Mouse (Mus musculus) liver, adult 2 months (tissue): ENCODE data around the gene Ankrd13c. TPM values are rescaled to one million over a fixed set of nuclear protein-coding genes. Genes with fewer than 3 reads are reported as not detected.

ENCODE experiments used
- DNase-seq: peaks from one replicate; pipeline ENCODE4 v3.0.0-alpha.2; 2011; ENCODE audit warnings: low read depth, low spot score; ENCODE audit errors: extremely low read depth
- H3K27ac ChIP-seq: fragments of 200-500 bp; replicated peaks from 2 replicates; pipeline ENCODE4 v1.5.1; 2012; ENCODE audit warnings: low read depth, mild to moderate bottlenecking, control low read depth, inconsistent platforms, low read length; ENCODE audit not compliant: insufficient read depth
- H3K27me3 ChIP-seq: fragments of 200-500 bp; 2 replicates; pipeline ENCODE4 v1.6.1; 2012; ENCODE audit warnings: mild to moderate bottlenecking, moderate library complexity, low read length, inconsistent platforms; ENCODE audit not compliant: control insufficient read depth, insufficient read depth
- H3K36me3 ChIP-seq: fragments of 200-500 bp; 2 replicates; pipeline ENCODE4 v1.6.1; 2012; ENCODE audit warnings: low read length, inconsistent platforms; ENCODE audit not compliant: control insufficient read depth, insufficient read depth
- H3K4me1 ChIP-seq: fragments of 200-500 bp; 2 replicates; pipeline ENCODE4 v1.6.1; 2011; ENCODE audit warnings: low read length; ENCODE audit not compliant: control insufficient read depth, insufficient read depth
- H3K4me3 ChIP-seq: fragments of 200-500 bp; 2 replicates; pipeline ENCODE4 v1.5.1; 2011; ENCODE audit warnings: low read depth, mild to moderate bottlenecking, control low read depth, low read length, moderate library complexity; ENCODE audit not compliant: insufficient read depth
- H3K79me2 ChIP-seq: fragments of 200-500 bp; 2 replicates; pipeline ENCODE4 v1.6.1; 2012; ENCODE audit warnings: inconsistent platforms, mild to moderate bottlenecking, low read length, moderate library complexity; ENCODE audit not compliant: control insufficient read depth, insufficient read depth
- H3K9ac ChIP-seq: fragments of 200-500 bp; 2 replicates; pipeline ENCODE4 v1.6.1; 2012; ENCODE audit warnings: low read depth, mild to moderate bottlenecking, control low read depth, inconsistent platforms, low read length
- CTCF ChIP-seq: fragments of 200-500 bp; IDR thresholded peaks from 2 replicates; pipeline ENCODE4 v1.5.1; 2011; ENCODE audit warnings: low read depth, low read length, control low read depth
- POLR2A ChIP-seq: fragments of 200-500 bp; IDR thresholded peaks from 2 replicates; pipeline ENCODE4 v1.6.1; 2011; ENCODE audit warnings: low read length, control low read depth; ENCODE audit not compliant: insufficient read depth; ENCODE audit errors: extremely low read depth
- WGBS: fragments of 180-500 bp; shearing (Covaris S2); methylation state at CpG from one replicate; pipeline ENCODE4 v1.1.7; 2018; 5-methylcytosine and 5-hydroxymethylcytosine counted together
- polyA plus RNA-seq: library from polyadenylated mRNA; depleted of rRNA; stranded (reverse); fragments of >200 nt; gene quantifications from 2 replicates; pipeline ENCODE4 v1.2.3, GENCODE M21; 2012; rRNA removed
- total RNA-seq: library from RNA; depleted of rRNA; stranded (reverse); fragments of >200 nt; gene quantifications from 2 replicates; pipeline ENCODE4 v1.2.3, GENCODE M21; 2014; rRNA removed

Ankrd13c gene
- total and polyA plus RNA-seq, 2 experiments: 7.5 to 20.4 TPM

- Histone ChIP-seq H3K27ac (peak overlapping the region; percentile 85), H3K4me3 (peak overlapping the region; percentile 84), H3K79me2 (peaks cover 18% of the 10 kb centered on the region; the same call in 1 of the 2 replicates), H3K9ac (peak overlapping the region; percentile 88), H3K4me1 (peaks cover 15% of the 10 kb centered on the region; the same call in 1 of the 2 replicates), H3K36me3 (no peaks in the 10 kb centered on the region), H3K27me3 (no peaks in the 10 kb centered on the region)
- DNase-seq: peak; percentile 70
- TF ChIP-seq POLR2A: no peak
- no peak for TF ChIP-seq CTCF
- under 1% methylated on average over 11 of the region's 11 CpGs for WGBS
Measured at GRCm38 (mm10) chr3:158035866-158036265, 88.8 kb downstream of the Ankrd13c start.

DNA sequence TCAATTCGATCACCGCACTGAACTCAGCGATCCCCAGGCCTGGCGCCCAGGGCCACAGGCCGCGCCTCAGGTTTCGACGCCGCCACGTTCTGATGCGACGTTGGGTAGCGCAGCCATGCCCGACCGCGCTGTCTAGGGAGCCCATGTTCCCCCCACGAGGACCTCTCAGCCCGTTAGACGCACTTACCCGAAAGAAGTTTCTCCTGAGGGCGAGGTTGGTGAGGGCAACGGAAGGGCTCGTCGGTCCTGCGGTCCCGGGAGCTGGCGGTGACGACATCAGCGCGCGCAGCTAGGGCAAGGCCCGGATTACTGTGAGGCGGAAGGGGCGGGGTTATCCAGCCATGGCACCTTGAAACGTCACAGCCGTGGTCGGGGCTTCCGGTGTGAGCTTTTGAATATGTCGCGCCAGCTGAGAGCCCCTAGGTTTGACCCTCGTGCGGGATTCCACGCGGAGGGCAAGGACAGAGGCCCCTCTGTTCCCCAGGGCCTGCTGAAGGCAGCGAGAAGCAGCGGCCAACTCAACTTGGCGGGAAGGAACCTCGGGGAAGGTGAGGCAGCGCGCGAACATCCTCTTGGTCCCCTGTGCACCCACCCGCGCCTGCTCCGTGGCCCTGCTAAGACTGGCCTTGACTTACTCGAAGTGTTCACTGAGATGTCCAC, 89.4 kb downstream of the Ankrd13c start, which contains the start of the genes Srsf11 and Lrrc40:
TSS of gene Srsf11 (minus strand) at position 311 of the 660 bp plus-strand sequence.
TSS of gene Lrrc40 (plus strand) at position 334 of the 660 bp plus-strand sequence.
- no peaks in the 10 kb centered on the region for H3K36me3 ChIP-seq
- H3K79me2 ChIP-seq: peaks cover 15% of the 10 kb centered on the region; the same call in 1 of the 2 replicates
- H3K27me3 ChIP-seq: no peaks in the 10 kb centered on the region
- H3K4me1 ChIP-seq: peaks cover 15% of the 10 kb centered on the region; the same call in 1 of the 2 replicates
- peak within 1 kb of the TSS; percentile 84 for H3K4me3 ChIP-seq
- H3K9ac ChIP-seq: peak within 1 kb of the TSS; percentile 88
- TF ChIP-seq POLR2A: peak; percentile 70; the same call in 1 of the 2 replicates
- no peak for TF ChIP-seq CTCF
- under 1% methylated on average over 55 of the region's 55 CpGs for WGBS
- peak within 1 kb of the TSS; percentile 85 for H3K27ac ChIP-seq
- DNase-seq: peak; percentile 81

DNA sequence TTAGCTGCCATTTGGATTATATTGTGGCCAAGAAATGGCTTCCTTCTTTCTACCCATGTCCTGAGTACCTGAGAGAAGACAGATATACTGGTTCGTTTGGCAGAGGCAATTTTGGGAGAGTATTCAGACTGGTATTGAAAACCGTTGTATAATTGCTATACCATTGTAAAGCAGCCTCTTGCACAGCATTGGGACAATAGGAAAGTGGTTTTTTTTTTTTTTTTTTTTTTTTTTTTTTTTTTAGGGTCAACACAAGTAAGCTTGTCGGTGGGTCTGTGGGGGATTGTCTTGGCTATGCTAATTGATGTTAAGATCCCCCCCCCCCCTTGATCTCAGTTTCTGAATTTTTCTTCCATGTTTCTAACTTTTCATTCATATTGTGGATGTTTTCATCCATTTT, 91.1 kb downstream of the Ankrd13c start:
- Histone ChIP-seq H3K27me3 (no peaks in the 10 kb centered on the region), H3K4me1 (peaks cover 11% of the 10 kb centered on the region; the same call in 1 of the 2 replicates), H3K27ac (no peak overlapping the region), H3K9ac (no peak overlapping the region), H3K4me3 (no peak overlapping the region), H3K36me3 (no peaks in the 10 kb centered on the region), H3K79me2 (peaks cover 14% of the 10 kb centered on the region; the same call in 1 of the 2 replicates)
- no peak for DNase-seq
- 81% methylated on average over 3 of the region's 3 CpGs for WGBS
- no peak for TF ChIP-seq CTCF
- TF ChIP-seq POLR2A: no peak

DNA sequence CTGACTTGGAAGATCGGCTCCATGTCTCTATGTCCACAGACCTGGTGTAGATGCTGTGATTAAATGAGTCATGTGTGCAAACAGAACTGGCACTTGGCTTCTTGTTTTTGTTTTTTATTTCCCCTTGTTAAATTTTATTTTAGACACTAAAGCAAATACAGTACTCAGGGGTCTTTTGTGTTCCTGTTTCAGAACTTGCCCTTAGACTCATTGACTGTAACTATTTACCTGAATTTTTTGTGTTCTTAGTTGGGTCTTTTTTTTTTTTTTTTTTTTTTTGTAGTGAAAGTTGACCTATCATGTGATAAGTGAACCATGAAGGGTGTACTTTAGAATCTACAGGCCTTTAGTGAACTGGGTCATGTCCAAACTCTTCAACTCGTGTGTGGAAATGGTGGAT, 93.7 kb downstream of the Ankrd13c start:
- no peak for DNase-seq
- WGBS: 54% methylated on average over 2 of the region's 2 CpGs

GRCm38 (mm10) chr3:158049508-158049907, 102.5 kb downstream of the Ankrd13c start:
- Histone ChIP-seq H3K27ac (no peak overlapping the region), H3K4me1 (no peaks in the 10 kb centered on the region), H3K9ac (no peak overlapping the region), H3K79me2 (no peaks in the 10 kb centered on the region), H3K36me3 (peaks cover 12% of the 10 kb centered on the region), H3K4me3 (no peak overlapping the region), H3K27me3 (no peaks in the 10 kb centered on the region)
- TF ChIP-seq CTCF: no peak
- TF ChIP-seq POLR2A: no peak
- no peak for DNase-seq
- WGBS: 92% methylated on average over 2 of the region's 2 CpGs

More for the DNA sequence above, 93.7 kb downstream of the Ankrd13c start:
- no peaks in the 10 kb centered on the region for H3K36me3 ChIP-seq
- no peaks in the 10 kb centered on the region for H3K27me3 ChIP-seq
- H3K4me3 ChIP-seq: no peak overlapping the region
- H3K27ac ChIP-seq: no peak overlapping the region
- H3K79me2 ChIP-seq: peaks cover 8% of the 10 kb centered on the region; the same call in 1 of the 2 replicates
- no peak overlapping the region for H3K9ac ChIP-seq
- TF ChIP-seq POLR2A (no peak), CTCF (no peak)
- H3K4me1 ChIP-seq: no peaks in the 10 kb centered on the region

Other genes with a start within 250 kb of the Ankrd13c start
- 1,116 and 1,443 TPM in 2 replicates for gene Cth, start 22.2 kb upstream of the Ankrd13c start, total RNA-seq
- gene Cth, start 22.2 kb upstream of the Ankrd13c start, polyA plus RNA-seq: 446 and 569 TPM in 2 replicates
- 52.6 and 53.8 TPM in 2 replicates for gene Srsf11, start 89.4 kb downstream of the Ankrd13c start, total RNA-seq
- gene Srsf11, start 89.4 kb downstream of the Ankrd13c start, polyA plus RNA-seq: 84.9 and 130 TPM in 2 replicates
- 15.3 and 19.3 TPM in 2 replicates for gene Lrrc40, start 89.4 kb downstream of the Ankrd13c start, total RNA-seq
- gene Lrrc40, start 89.4 kb downstream of the Ankrd13c start, polyA plus RNA-seq: 3.0 and 4.1 TPM in 2 replicates